8 mouse cellular contexts compared by ENCODE assay signal in the genomic region with DNA sequence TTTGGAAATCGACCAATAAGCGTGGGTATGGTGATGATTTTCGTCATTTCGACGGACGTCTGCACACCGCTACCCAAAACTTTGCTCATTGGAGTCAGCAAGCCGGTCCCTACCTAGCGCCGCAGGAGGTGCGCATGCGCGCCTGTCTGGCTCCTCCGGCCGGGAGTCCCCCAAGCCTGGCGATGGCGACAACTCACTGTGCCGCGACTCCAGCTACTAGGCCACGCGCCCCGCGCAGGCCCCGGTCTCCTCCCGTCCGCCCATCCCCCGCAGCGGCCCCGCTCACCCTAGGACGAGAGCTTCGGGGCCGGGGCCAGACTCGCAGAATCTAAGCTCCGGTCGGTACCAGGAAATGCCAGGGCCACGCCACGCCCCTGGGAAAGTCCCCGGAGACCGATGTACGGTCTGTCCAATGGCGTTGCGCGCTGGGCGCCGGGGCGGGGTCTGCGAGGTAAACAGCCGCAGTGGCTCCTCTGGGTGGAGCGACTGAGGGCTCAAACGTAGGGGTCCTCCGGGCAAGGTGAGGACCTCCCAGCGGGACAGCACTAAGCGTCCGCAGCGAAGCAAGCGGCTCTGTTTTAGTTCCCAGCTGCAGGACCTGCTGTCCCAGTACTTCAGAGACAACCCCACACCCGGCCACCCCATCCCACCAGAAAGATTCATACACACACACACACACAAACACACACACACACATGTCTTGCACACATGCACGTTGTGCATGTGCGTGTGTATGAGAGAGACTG. TPM values are rescaled to one million over a fixed set of nuclear protein-coding genes. Genes with fewer than 3 reads are reported as not detected.
DNase-seq lines count a peak whose midpoint lies in the region; ATAC-seq and TF ChIP-seq lines count a peak whose summit lies in the region.

No protein-coding gene starts in this region.

- WGBS in heart, embryonic 11.5 days (ENCODE audit: insufficient replicate concordance) = 1% methylated on average over 59 of the region's 59 CpGs
- under 1% methylated on average over 59 of the region's 59 CpGs for WGBS in kidney, embryonic 16.5 days
- under 1% methylated on average over 59 of the region's 59 CpGs for WGBS in liver, adult 2 months

- DNase-seq in B cell, adult 2 months = peak; percentile 99 to 100
- DNase-seq in brain, adult 2 months (ENCODE audit: low read depth, low spot score) = peak; percentile 98
- peak; percentile 84 for DNase-seq in liver, adult 2 months (ENCODE audit: extremely low read depth, low read depth, low spot score)
- peak; percentile 97 for DNase-seq in splenic B cell, adult 2 months (ENCODE audit: low read depth, low spot score)

- H3ac ChIP-seq in myocyte (ENCODE audit: control insufficient read depth, insufficient read length) = peak overlapping the region; percentile 16

- no peaks in the 10 kb centered on the region for H3K27me3 ChIP-seq in heart, embryonic 11.5 days (ENCODE audit: control insufficient read depth, insufficient read depth, low read length)
- H3K27me3 ChIP-seq in kidney, embryonic 16.5 days (ENCODE audit: insufficient read depth, low read length) = no peaks in the 10 kb centered on the region
- no peaks in the 10 kb centered on the region for H3K27me3 ChIP-seq in liver, adult 2 months (ENCODE audit: control insufficient read depth, insufficient read depth, low read length)
- H3K27me3 ChIP-seq in myocyte (ENCODE audit: control insufficient read depth, insufficient read depth, insufficient read length) = no peaks in the 10 kb centered on the region
- no peaks in the 10 kb centered on the region for H3K27me3 ChIP-seq in splenic B cell, adult 2 months (ENCODE audit: control insufficient read depth, insufficient read depth, low read length, poor library complexity, severe bottlenecking)

- peak overlapping the region; percentile 85 for H3K9ac ChIP-seq in heart, embryonic 11.5 days (ENCODE audit: low read depth, low read length)
- peak overlapping the region; percentile 83 for H3K9ac ChIP-seq in kidney, embryonic 16.5 days (replicated peaks; ENCODE audit: low read length)
- peak overlapping the region; percentile 90 for H3K9ac ChIP-seq in liver, adult 2 months (ENCODE audit: low read depth, low read length)

- peaks cover 20% of the 10 kb centered on the region; the same call in 1 of the 2 replicates for H3K79me2 ChIP-seq in liver, adult 2 months (ENCODE audit: control insufficient read depth, insufficient read depth, low read length)
- peaks cover 22% of the 10 kb centered on the region for H3K79me2 ChIP-seq in myocyte (ENCODE audit: control insufficient read depth, insufficient read depth)

- no peaks in the 10 kb centered on the region for H3K9me3 ChIP-seq in heart, embryonic 11.5 days (replicated peaks; ENCODE audit: control insufficient read depth, low read length)
- H3K9me3 ChIP-seq in kidney, embryonic 16.5 days (ENCODE audit: low read length) = no peaks in the 10 kb centered on the region

- H3K36me3 ChIP-seq in heart, embryonic 11.5 days (ENCODE audit: control insufficient read depth, insufficient read depth, low read length) = no peaks in the 10 kb centered on the region
- no peaks in the 10 kb centered on the region for H3K36me3 ChIP-seq in kidney, embryonic 16.5 days (ENCODE audit: insufficient read depth, low read length)
- no peaks in the 10 kb centered on the region for H3K36me3 ChIP-seq in liver, adult 2 months (ENCODE audit: control insufficient read depth, insufficient read depth, low read length)
- no peaks in the 10 kb centered on the region for H3K36me3 ChIP-seq in myocyte (ENCODE audit: control insufficient read depth, insufficient read depth)
- no peaks in the 10 kb centered on the region for H3K36me3 ChIP-seq in splenic B cell, adult 2 months (ENCODE audit: control insufficient read depth, insufficient read depth, low read length, poor library complexity, severe bottlenecking)

- peak; percentile 97 for ATAC-seq in erythroblast, adult 5-6 weeks (replicated peaks; ENCODE audit: low FRiP score, poor library complexity, severe bottlenecking)
- peak; percentile 97 for ATAC-seq in heart, embryonic 11.5 days (replicated peaks; ENCODE audit: insufficient number of reproducible peaks, low FRiP score, low TSS enrichment)
- peak; percentile 98 for ATAC-seq in kidney, embryonic 16.5 days (ENCODE audit: low FRiP score, low TSS enrichment)

- H3K27ac ChIP-seq in heart, embryonic 11.5 days (ENCODE audit: low read depth, low read length) = peak overlapping the region; percentile 90
- H3K27ac ChIP-seq in kidney, embryonic 16.5 days (ENCODE audit: low read length) = peak overlapping the region; percentile 88
- H3K27ac ChIP-seq in liver, adult 2 months (replicated peaks; ENCODE audit: insufficient read depth, low read depth, low read length) = peak overlapping the region; percentile 89

- TF ChIP-seq POLR2A in liver, adult 2 months (IDR thresholded peaks at IDR 0.05; ENCODE audit: extremely low read depth, insufficient read depth, low read length) = peak; percentile 44
- TF ChIP-seq POLR2A in myocyte (IDR thresholded peaks at IDR 0.05; ENCODE audit: insufficient read length, low read depth) = peak; percentile 59

- H3K4me2 ChIP-seq in heart, embryonic 11.5 days = peak overlapping the region; percentile 81
- peak overlapping the region; percentile 65 for H3K4me2 ChIP-seq in kidney, embryonic 16.5 days (replicated peaks; ENCODE audit: low read depth, low read length)
- H3K4me2 ChIP-seq in myocyte (ENCODE audit: low read depth) = peak overlapping the region; percentile 88

- H3K4me1 ChIP-seq in heart, embryonic 11.5 days (ENCODE audit: control insufficient read depth, insufficient read depth, low read length) = peaks cover 40% of the 10 kb centered on the region
- H3K4me1 ChIP-seq in kidney, embryonic 16.5 days (ENCODE audit: insufficient read depth, low read length) = peaks cover 11% of the 10 kb centered on the region; the same call in 1 of the 2 replicates
- peaks cover 2% of the 10 kb centered on the region for H3K4me1 ChIP-seq in liver, adult 2 months (ENCODE audit: control insufficient read depth, insufficient read depth, low read length)

- no peak for TF ChIP-seq CTCF in liver, adult 2 months (IDR thresholded peaks at IDR 0.05; ENCODE audit: low read depth, low read length)

- peak overlapping the region; percentile 87 for H3K4me3 ChIP-seq in heart, embryonic 11.5 days (ENCODE audit: low read depth, low read length)
- H3K4me3 ChIP-seq in kidney, embryonic 16.5 days (ENCODE audit: low read length) = peak overlapping the region; percentile 73
- peak overlapping the region; percentile 86 for H3K4me3 ChIP-seq in liver, adult 2 months (ENCODE audit: insufficient read depth, low read depth, low read length)
- peak overlapping the region; percentile 28 for H3K4me3 ChIP-seq in myocyte

TF ChIP-seq in myocyte, 11 proteins besides CTCF, POLR2A, EP300 and RAD21:
- TF ChIP-seq MAX (IDR thresholded peaks at IDR 0.05; ENCODE audit: low read depth) (no peak), MYOG (IDR thresholded peaks at IDR 0.05; ENCODE audit: control insufficient read depth in 1 of 3, insufficient read depth in 1 of 3, insufficient read length in 2 of 3, low read depth in 2 of 3) (peak in 1 of 3 experiments; percentile 4)

RNA-seq across cellular contexts. Expression of gene Tnip1, which starts 6.8 kb away (rescaled TPM):
- total RNA-seq in erythroblast, adult 5-6 weeks (2015; ENCODE audit: low replicate concordance) = 13.6 and 13.8 TPM in 2 replicates
- 20.5 and 25.6 TPM in 2 replicates for total RNA-seq in erythroblast, adult 5-6 weeks (2017; ENCODE audit: low replicate concordance)
- 16.0 and 16.8 TPM in 2 replicates for polyA plus RNA-seq in heart, embryonic 11.5 days (2014; fragmentation: Nextera tagmentation; extraction: Ambion mirVana)
- 20.2 and 22.0 TPM in 2 replicates for polyA plus RNA-seq in kidney, embryonic 16.5 days (2015; fragmentation: Nextera tagmentation; extraction: Ambion mirVana)
- 3.0 TPM in 2 replicates for total RNA-seq in liver, adult 2 months (2014; rRNA removed)
- polyA plus RNA-seq in liver, adult 2 months (2012; rRNA removed) = 7.2 and 8.1 TPM in 2 replicates
- 34.5 TPM for polyA plus RNA-seq in myocyte (2012; fragmentation: generic; extraction: Trizol)

RNA-seq across cellular contexts. Expression of gene Gpx3, which starts 53.7 kb away (rescaled TPM):
- 20.9 and 32.1 TPM in 2 replicates for total RNA-seq in erythroblast, adult 5-6 weeks (2015; ENCODE audit: low replicate concordance)
- 0.84 and 1.8 TPM in 2 replicates for total RNA-seq in erythroblast, adult 5-6 weeks (2017; ENCODE audit: low replicate concordance)
- 1,579 and 1,713 TPM in 2 replicates for polyA plus RNA-seq in heart, embryonic 11.5 days (2014; fragmentation: Nextera tagmentation; extraction: Ambion mirVana)
- 262 and 297 TPM in 2 replicates for polyA plus RNA-seq in kidney, embryonic 16.5 days (2015; fragmentation: Nextera tagmentation; extraction: Ambion mirVana)
- total RNA-seq in liver, adult 2 months (2014; rRNA removed) = 2.0 and 3.1 TPM in 2 replicates
- 2.7 and 3.3 TPM in 2 replicates for polyA plus RNA-seq in liver, adult 2 months (2012; rRNA removed)
- polyA plus RNA-seq in myocyte (2012; fragmentation: generic; extraction: Trizol) = 9.4 TPM

Comparison
In these comparisons a context has a peak if more than half of its experiments do, and no peak if none do; other contexts are left out.
1. Peak in every context shown above with its lines: DNase-seq, ATAC-seq, H3K4me3 ChIP-seq and H3K27ac ChIP-seq.
2. H3K4me3 ChIP-seq: peak in every context shown above with its lines; median percentile 87 in heart, embryonic 11.5 days; 86 in liver, adult 2 months; 73 in kidney, embryonic 16.5 days; 28 in myocyte.
3. RNA of gene Gpx3, which starts 53.7 kb away (polyA plus RNA-seq): 1,579 to 1,713 TPM in heart, embryonic 11.5 days and 262 to 297 TPM in kidney, embryonic 16.5 days; 9.4 TPM in myocyte (single experiment) and 2.7 to 3.3 TPM in liver, adult 2 months; every median in the first group is over 10 times any median in the second.